Mouse (Mus musculus): Measurements from ENCODE around the gene Spint2. TPM values are rescaled to one million over a fixed set of nuclear protein-coding genes. Genes with fewer than 3 reads are reported as not detected.
"Not testable (repeated sequence)": the region's sequence is repeated elsewhere in the genome, so short reads cannot be mapped to it uniquely, and the experiment has no call there.

Spint2 gene
- polyA plus RNA-seq, 1 experiment from 2014 or later = 116 TPM

- Histone ChIP-seq H3K9ac (ENCODE audit: low read depth, low read length) (no peak overlapping the region), H3K4me1 (ENCODE audit: control insufficient read depth, insufficient read depth, low read length) (no peaks in the 10 kb centered on the region), H3K27ac (replicated peaks; ENCODE audit: low read depth, low read length) (no peak overlapping the region), H3K9me3 (ENCODE audit: control insufficient read depth, low read length) (no peaks in the 10 kb centered on the region), H3K4me2 (ENCODE audit: low read depth, low read length) (0 out of 2 replicates have a peak overlapping the region, but pooled peaks have one; percentile 3), H3K36me3 (ENCODE audit: control insufficient read depth, insufficient read depth, low read length) (peaks cover 30% of the 10 kb centered on the region), H3K27me3 (replicated peaks; ENCODE audit: control insufficient read depth, insufficient read depth, low read length) (peaks cover 6% of the 10 kb centered on the region; the same call in 1 of the 2 replicates), H3K4me3 (ENCODE audit: low read depth, low read length) (no peak overlapping the region)
- DNase-seq (ENCODE audit: low spot score) (no peak), ATAC-seq (ENCODE audit: low read depth) (no peak)
- 83% methylated on average over 21 of the region's 21 CpGs for WGBS
Observed at GRCm38 (mm10) chr7:29246619-29247313, 34.9 kb downstream of the Spint2 start.

- Histone ChIP-seq H3K27me3 (replicated peaks; ENCODE audit: control insufficient read depth, insufficient read depth, low read length) (peaks cover 6% of the 10 kb centered on the region; the same call in 1 of the 2 replicates), H3K4me2 (ENCODE audit: low read depth, low read length) (no peak overlapping the region), H3K4me1 (ENCODE audit: control insufficient read depth, insufficient read depth, low read length) (no peaks in the 10 kb centered on the region), H3K9me3 (ENCODE audit: control insufficient read depth, low read length) (no peaks in the 10 kb centered on the region), H3K9ac (ENCODE audit: low read depth, low read length) (no peak overlapping the region), H3K36me3 (ENCODE audit: control insufficient read depth, insufficient read depth, low read length) (peaks cover 30% of the 10 kb centered on the region), H3K4me3 (ENCODE audit: low read depth, low read length) (no peak overlapping the region), H3K27ac (replicated peaks; ENCODE audit: low read depth, low read length) (no peak overlapping the region)
- no peak for DNase-seq (ENCODE audit: low spot score)
- WGBS = 78% methylated on average over 5 of the region's 5 CpGs
- no peak for ATAC-seq (ENCODE audit: low read depth)
Observed at GRCm38 (mm10) chr7:29246015-29246414, 35.7 kb downstream of the Spint2 start.

GRCm38 (mm10) chr7:29244732-29245416 lies 36.8 kb downstream of the Spint2 start:
- H3K9me3 ChIP-seq (ENCODE audit: control insufficient read depth, low read length) = no peaks in the 10 kb centered on the region
- no peak overlapping the region for H3K4me3 ChIP-seq (ENCODE audit: low read depth, low read length)
- no peak overlapping the region for H3K4me2 ChIP-seq (ENCODE audit: low read depth, low read length)
- 70% methylated on average over 7 of the region's 7 CpGs for WGBS
- H3K4me1 ChIP-seq (ENCODE audit: control insufficient read depth, insufficient read depth, low read length) = no peaks in the 10 kb centered on the region
- no peak overlapping the region for H3K27ac ChIP-seq (replicated peaks; ENCODE audit: low read depth, low read length)
- H3K9ac ChIP-seq (ENCODE audit: low read depth, low read length) = no peak overlapping the region
- H3K27me3 ChIP-seq (replicated peaks; ENCODE audit: control insufficient read depth, insufficient read depth, low read length) = peaks cover 6% of the 10 kb centered on the region; the same call in 1 of the 2 replicates
- DNase-seq (ENCODE audit: low spot score) (no peak), ATAC-seq (ENCODE audit: low read depth) (no peak)
- peaks cover 30% of the 10 kb centered on the region for H3K36me3 ChIP-seq (ENCODE audit: control insufficient read depth, insufficient read depth, low read length)

- Histone ChIP-seq H3K4me3 (ENCODE audit: low read depth, low read length) (peak within 1 kb of the TSS; percentile 77), H3K27ac (replicated peaks; ENCODE audit: low read depth, low read length) (peak within 1 kb of the TSS; percentile 91), H3K9me3 (ENCODE audit: control insufficient read depth, low read length) (no peaks in the 10 kb centered on the region), H3K4me2 (ENCODE audit: low read depth, low read length) (peak within 1 kb of the TSS; percentile 87), H3K4me1 (ENCODE audit: control insufficient read depth, insufficient read depth, low read length) (no peaks in the 10 kb centered on the region), H3K36me3 (ENCODE audit: control insufficient read depth, insufficient read depth, low read length) (no peaks in the 10 kb centered on the region), H3K27me3 (replicated peaks; ENCODE audit: control insufficient read depth, insufficient read depth, low read length) (no peaks in the 10 kb centered on the region), H3K9ac (ENCODE audit: low read depth, low read length) (peak within 1 kb of the TSS; percentile 79)
- ATAC-seq (ENCODE audit: low read depth) (peak; percentile 97), DNase-seq (ENCODE audit: low spot score) (peak; percentile 100)
- WGBS = under 1% methylated on average over 60 of the region's 60 CpGs
Observed at GRCm38 (mm10) chr7:29238019-29238967, 43.4 kb downstream of the Spint2 start, which contains the start of gene Yif1b. Gene Yif1b, plus strand, starts transcription at chr7:29238329.

GRCm38 (mm10) chr7:29237596-29237995 lies 44.1 kb downstream of the Spint2 start:
- peak overlapping the region; percentile 55 for H3K4me2 ChIP-seq (ENCODE audit: low read depth, low read length)
- H3K4me1 ChIP-seq (ENCODE audit: control insufficient read depth, insufficient read depth, low read length); H3K36me3 ChIP-seq (ENCODE audit: control insufficient read depth, insufficient read depth, low read length); DNase-seq (ENCODE audit: low spot score); H3K9me3 ChIP-seq (ENCODE audit: control insufficient read depth, low read length); ATAC-seq (ENCODE audit: low read depth); H3K27me3 ChIP-seq (replicated peaks; ENCODE audit: control insufficient read depth, insufficient read depth, low read length): not testable (repeated sequence)
- H3K27ac ChIP-seq (replicated peaks; ENCODE audit: low read depth, low read length) = peak overlapping the region; percentile 91
- H3K9ac ChIP-seq (ENCODE audit: low read depth, low read length) = peak overlapping the region; percentile 62
- peak overlapping the region; percentile 77 for H3K4me3 ChIP-seq (ENCODE audit: low read depth, low read length)
- WGBS = 26% methylated on average over 6 of the region's 6 CpGs

- H3K4me1 ChIP-seq (ENCODE audit: control insufficient read depth, insufficient read depth, low read length) = no peaks in the 10 kb centered on the region
- no peak for ATAC-seq (ENCODE audit: low read depth)
Observed at GRCm38 (mm10) chr7:29236593-29236992, 45.1 kb downstream of the Spint2 start.

GRCm38 (mm10) chr7:29234661-29235060 lies 47.1 kb downstream of the Spint2 start:
- Histone ChIP-seq H3K36me3 (ENCODE audit: control insufficient read depth, insufficient read depth, low read length) (no peaks in the 10 kb centered on the region), H3K9ac (ENCODE audit: low read depth, low read length) (no peak overlapping the region), H3K4me3 (ENCODE audit: low read depth, low read length) (no peak overlapping the region), H3K4me2 (ENCODE audit: low read depth, low read length) (no peak overlapping the region), H3K27ac (replicated peaks; ENCODE audit: low read depth, low read length) (no peak overlapping the region), H3K4me1 (ENCODE audit: control insufficient read depth, insufficient read depth, low read length) (no peaks in the 10 kb centered on the region), H3K9me3 (ENCODE audit: control insufficient read depth, low read length) (no peaks in the 10 kb centered on the region), H3K27me3 (replicated peaks; ENCODE audit: control insufficient read depth, insufficient read depth, low read length) (peaks cover 15% of the 10 kb centered on the region)
- DNase-seq (ENCODE audit: low spot score) (no peak), ATAC-seq (ENCODE audit: low read depth) (no peak)
- WGBS = 65% methylated on average over 5 of the region's 5 CpGs

More at GRCm38 (mm10) chr7:29236593-29236992, 45.1 kb downstream of the Spint2 start:
- H3K4me2 ChIP-seq (ENCODE audit: low read depth, low read length) = no peak overlapping the region
- no peak overlapping the region for H3K4me3 ChIP-seq (ENCODE audit: low read depth, low read length)
- H3K9me3 ChIP-seq (ENCODE audit: control insufficient read depth, low read length) = no peaks in the 10 kb centered on the region
- H3K36me3 ChIP-seq (ENCODE audit: control insufficient read depth, insufficient read depth, low read length) = no peaks in the 10 kb centered on the region
- H3K27me3 ChIP-seq (replicated peaks; ENCODE audit: control insufficient read depth, insufficient read depth, low read length) = peaks cover 9% of the 10 kb centered on the region
- no peak overlapping the region for H3K9ac ChIP-seq (ENCODE audit: low read depth, low read length)
- H3K27ac ChIP-seq (replicated peaks; ENCODE audit: low read depth, low read length) = no peak overlapping the region
- DNase-seq (ENCODE audit: low spot score) = no peak
- 85% methylated on average over 4 of the region's 4 CpGs for WGBS

- Histone ChIP-seq H3K9ac (ENCODE audit: low read depth, low read length) (no peak overlapping the region), H3K27ac (replicated peaks; ENCODE audit: low read depth, low read length) (no peak overlapping the region), H3K4me3 (ENCODE audit: low read depth, low read length) (no peak overlapping the region), H3K27me3 (replicated peaks; ENCODE audit: control insufficient read depth, insufficient read depth, low read length) (peaks cover 15% of the 10 kb centered on the region), H3K4me2 (ENCODE audit: low read depth, low read length) (no peak overlapping the region), H3K36me3 (ENCODE audit: control insufficient read depth, insufficient read depth, low read length) (no peaks in the 10 kb centered on the region), H3K4me1 (ENCODE audit: control insufficient read depth, insufficient read depth, low read length) (no peaks in the 10 kb centered on the region), H3K9me3 (ENCODE audit: control insufficient read depth, low read length) (no peaks in the 10 kb centered on the region)
- ATAC-seq (ENCODE audit: low read depth) = no peak
- WGBS = 55% methylated on average over 6 of the region's 6 CpGs
- peak; percentile 69 for DNase-seq (ENCODE audit: low spot score)
Observed at GRCm38 (mm10) chr7:29233745-29234144, 48.0 kb downstream of the Spint2 start.

Measured in embryonic facial prominence, embryonic 14.5 days (tissue).